Comparison of ENCODE assay signal across 8 mouse cellular contexts in the genomic region with DNA sequence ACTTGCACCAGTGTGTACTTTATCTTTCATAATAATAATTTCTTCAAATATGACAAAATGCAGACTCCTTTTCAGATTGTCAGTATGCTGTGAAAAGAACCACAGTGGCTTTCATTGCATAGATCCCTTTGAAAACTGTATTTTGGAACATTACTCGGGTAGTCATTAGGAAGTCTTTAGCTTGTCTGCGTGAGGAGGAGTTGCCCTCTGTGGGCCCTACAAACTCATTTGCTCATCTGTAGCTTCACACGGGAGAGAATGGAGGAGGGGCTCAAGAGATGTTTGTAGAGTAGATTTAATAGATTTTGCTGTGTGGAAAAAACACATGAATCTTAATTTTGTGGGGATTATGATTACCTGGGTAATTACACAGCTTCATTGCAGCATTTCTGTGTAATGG. TPM values are rescaled to one million over a fixed set of nuclear protein-coding genes. Genes with fewer than 3 reads are reported as not detected.
DNase-seq lines count a peak whose midpoint lies in the region; ATAC-seq and TF ChIP-seq lines count a peak whose summit lies in the region.

No protein-coding gene starts in this region.

- TF ChIP-seq RAD21 in CH12.LX (IDR thresholded peaks at IDR 0.05; ENCODE audit: low read depth, low read length): no peak

- H3K9me3 ChIP-seq in heart, embryonic 10.5 days: no peaks in the 10 kb centered on the region
- H3K9me3 ChIP-seq in CH12.LX (replicated peaks; ENCODE audit: low read length): no peaks in the 10 kb centered on the region
- no peaks in the 10 kb centered on the region for H3K9me3 ChIP-seq in forebrain, embryonic 11.5 days (ENCODE audit: control insufficient read depth, low read length)
- no peaks in the 10 kb centered on the region for H3K9me3 ChIP-seq in liver, embryonic 15.5 days (replicated peaks)

- H3K79me2 ChIP-seq in CH12.LX (replicated peaks; ENCODE audit: control insufficient read depth, extremely low read depth, insufficient read depth, poor library complexity, severe bottlenecking): peaks cover 43% of the 10 kb centered on the region

- H3K4me1 ChIP-seq in heart, embryonic 10.5 days: peaks cover 33% of the 10 kb centered on the region
- H3K4me1 ChIP-seq in CH12.LX (ENCODE audit: control insufficient read depth in 1 of 2, insufficient read depth in 2 of 2): peaks cover 5 to 40% of the 10 kb centered on the region in 2 experiments; a peak in 2 of 4 replicates
- peaks cover 6% of the 10 kb centered on the region; the same call in 1 of the 2 replicates for H3K4me1 ChIP-seq in forebrain, embryonic 11.5 days (replicated peaks; ENCODE audit: control insufficient read depth, insufficient read depth, low read length)
- peaks cover 37% of the 10 kb centered on the region for H3K4me1 ChIP-seq in liver, embryonic 15.5 days (replicated peaks)

- no peak for DNase-seq in heart, embryonic 10.5 days (ENCODE audit: low spot score)
- no peak for DNase-seq in heart, adult 9 months (ENCODE audit: low spot score in 2 of 2)
- DNase-seq in CH12.LX (ENCODE audit: extremely low read depth): peak; percentile 35
- no peak for DNase-seq in forebrain, embryonic 11.5 days (ENCODE audit: low spot score)
- no peak for DNase-seq in cerebellum, postnatal 25 days
- no peak for DNase-seq in cerebellum, postnatal 4 days (ENCODE audit: low spot score in 2 of 2)
- DNase-seq in kidney, postnatal 14 days: no peak

- ATAC-seq in forebrain, embryonic 11.5 days (replicated peaks; ENCODE audit: low FRiP score): no peak
- no peak for ATAC-seq in liver, embryonic 15.5 days (ENCODE audit: insufficient read depth)

- TF ChIP-seq POLR2A in CH12.LX (IDR thresholded peaks at IDR 0.05; ENCODE audit: low read depth, low read length): no peak

- in situ Hi-C loops in CH12.LX (cut with MboI; ENCODE audit: low pct_ligation_motif_present, low pct_unique_long_range_greater_than_20kb, low sequenced_read_pairs): no loop called here

- peak overlapping the region; percentile 98 for H3K4me3 ChIP-seq in heart, embryonic 10.5 days
- H3K4me3 ChIP-seq in CH12.LX (replicated peaks in 1 of 3; ENCODE audit: low read depth in 2 of 3, low read length in 2 of 3, poor library complexity in 1 of 3): peak overlapping the region; percentile 91 to 95 (median 91)
- peak overlapping the region; percentile 89 for H3K4me3 ChIP-seq in forebrain, embryonic 11.5 days (ENCODE audit: low read depth, low read length)
- peak overlapping the region; percentile 93 for H3K4me3 ChIP-seq in liver, embryonic 15.5 days (replicated peaks)

- no peaks in the 10 kb centered on the region for H3K27me3 ChIP-seq in heart, embryonic 10.5 days (ENCODE audit: insufficient read depth, poor library complexity, severe bottlenecking)
- no peaks in the 10 kb centered on the region for H3K27me3 ChIP-seq in CH12.LX (replicated peaks)
- no peaks in the 10 kb centered on the region for H3K27me3 ChIP-seq in forebrain, embryonic 11.5 days (ENCODE audit: control insufficient read depth, insufficient read depth, low read length)
- H3K27me3 ChIP-seq in liver, embryonic 15.5 days: no peaks in the 10 kb centered on the region

- dilution Hi-C loops in CH12.LX (cut with MboI; ENCODE audit: extremely low pct_ligation_motif_present, extremely low pct_unique_long_range_greater_than_20kb, low sequenced_read_pairs): no loop called here

- under 1% methylated on average over 3 of the region's 3 CpGs for WGBS in heart, embryonic 10.5 days
- WGBS in forebrain, embryonic 11.5 days: 0% methylated on average over 3 of the region's 3 CpGs
- WGBS in liver, embryonic 15.5 days (ENCODE audit: insufficient replicate concordance): 0% methylated on average over 3 of the region's 3 CpGs

- TF ChIP-seq CTCF in CH12.LX (conservative IDR thresholded peaks at IDR 0.05 in 1 of 2, IDR thresholded peaks at IDR 0.05 in 1 of 2; ENCODE audit: low read depth in 2 of 2, low read length in 2 of 2): no peak

- peak overlapping the region; percentile 89; the same call in 1 of the 2 replicates for H3K9ac ChIP-seq in CH12.LX (ENCODE audit: insufficient read depth, low read depth)
- H3K9ac ChIP-seq in forebrain, embryonic 11.5 days (ENCODE audit: low read length): peak overlapping the region; percentile 44
- peak overlapping the region; percentile 96; the same call in 1 of the 2 replicates for H3K9ac ChIP-seq in liver, embryonic 15.5 days

- no peak for TF ChIP-seq EP300 in CH12.LX (IDR thresholded peaks at IDR 0.05; ENCODE audit: low read length)

- H3K36me3 ChIP-seq in heart, embryonic 10.5 days: no peaks in the 10 kb centered on the region
- H3K36me3 ChIP-seq in CH12.LX (replicated peaks in 1 of 2; ENCODE audit: control insufficient read depth in 1 of 2, insufficient read depth in 1 of 2, low read length in 1 of 2): peaks cover 0 to 2% of the 10 kb centered on the region in 2 experiments
- H3K36me3 ChIP-seq in forebrain, embryonic 11.5 days (ENCODE audit: control insufficient read depth, insufficient read depth, low read length): no peaks in the 10 kb centered on the region
- H3K36me3 ChIP-seq in liver, embryonic 15.5 days (replicated peaks): no peaks in the 10 kb centered on the region

- H3K27ac ChIP-seq in heart, embryonic 10.5 days: peak overlapping the region; percentile 100
- no peak overlapping the region for H3K27ac ChIP-seq in CH12.LX (ENCODE audit: insufficient read depth, low read depth)
- no peak overlapping the region for H3K27ac ChIP-seq in forebrain, embryonic 11.5 days (ENCODE audit: low read depth, low read length)
- no peak overlapping the region for H3K27ac ChIP-seq in liver, embryonic 15.5 days (replicated peaks)

- no peak overlapping the region; the same call in none of the 2 replicates for H3K4me2 ChIP-seq in CH12.LX (ENCODE audit: insufficient read depth, low read depth, poor library complexity, severe bottlenecking)
- H3K4me2 ChIP-seq in forebrain, embryonic 11.5 days (ENCODE audit: low read depth, low read length, severe bottlenecking): peak overlapping the region; percentile 49
- peak overlapping the region; percentile 90 for H3K4me2 ChIP-seq in liver, embryonic 15.5 days

TF ChIP-seq in CH12.LX, 34 proteins besides CTCF, POLR2A, EP300 and RAD21:
- TF ChIP-seq CHD2 (IDR thresholded peaks at IDR 0.05; ENCODE audit: low read length) (peak; percentile 60), USF2 (conservative IDR thresholded peaks at IDR 0.05; ENCODE audit: low read depth, low read length) (no peak), SIN3A (IDR thresholded peaks at IDR 0.05; ENCODE audit: low read length) (peak; percentile 36; the same call in 1 of the 2 replicates), UBTF (IDR thresholded peaks at IDR 0.05; ENCODE audit: low read depth, low read length) (no peak), POLR2AphosphoS2 (IDR thresholded peaks at IDR 0.05; ENCODE audit: low read depth, low read length) (no peak), USF1 (IDR thresholded peaks at IDR 0.05; ENCODE audit: low read depth, low read length) (no peak)
TF ChIP-seq in CH12.LX: peak in this region for 2.

RNA-seq across cellular contexts. Expression of gene Rdx, which starts 2.6 kb away (rescaled TPM):
- polyA plus RNA-seq in heart, embryonic 10.5 days (2016; fragmentation: Nextera tagmentation; extraction: Ambion mirVana): 172 and 176 TPM in 2 replicates
- total RNA-seq in CH12.LX (2012; rRNA removed) (86.1 and 97.2 TPM in 2 replicates), CH12.LX (2014; rRNA removed) (157 and 180 TPM in 2 replicates)
- polyA plus RNA-seq in CH12.LX (2012; ENCODE audit: insufficient read length, low read depth): 121 and 125 TPM in 2 replicates
- 192 and 209 TPM in 2 replicates for polyA plus RNA-seq in forebrain, embryonic 11.5 days (2014; fragmentation: Nextera tagmentation; extraction: Ambion mirVana)
- 51.1 and 55.3 TPM in 2 replicates for polyA plus RNA-seq in liver, embryonic 15.5 days (2015; fragmentation: Nextera tagmentation; extraction: Ambion mirVana)

Comparison
In these comparisons a context has a peak if more than half of its experiments do, and no peak if none do; other contexts are left out.
1. H3K9ac ChIP-seq: peak in every context shown above with its lines; median percentile 96 in liver, embryonic 15.5 days; 89 in CH12.LX; 44 in forebrain, embryonic 11.5 days.